Mouse (Mus musculus): ENCODE results near the gene Scgb1b30. TPM values are rescaled to one million over a fixed set of nuclear protein-coding genes. Genes with fewer than 3 reads are reported as not detected.

The Scgb1b30 gene
- polyA plus RNA-seq, 1 experiment from 2014 or later: not detected

- TF ChIP-seq CTCF (IDR thresholded peaks at IDR 0.05; ENCODE audit: low read depth): no peak
- no peak for TF ChIP-seq EP300 (optimal IDR thresholded peaks at IDR 0.05)
- H3K4me1 ChIP-seq (replicated peaks; ENCODE audit: control insufficient read depth, insufficient read depth): no peaks in the 10 kb centered on the region
- DNase-seq (ENCODE audit: low spot score): peak; percentile 52
- no peaks in the 10 kb centered on the region for H3K9me3 ChIP-seq (ENCODE audit: control insufficient read depth, low read length)
- no peaks in the 10 kb centered on the region for H3K27me3 ChIP-seq (ENCODE audit: control insufficient read depth, insufficient read depth, low read length)
- H3K27ac ChIP-seq (replicated peaks): peak overlapping the region; percentile 92
- peak overlapping the region; percentile 74 for H3K4me2 ChIP-seq (replicated peaks; ENCODE audit: low read depth)
- 0% methylated on average over 70 of the region's 116 CpGs for WGBS
- H3K36me3 ChIP-seq (ENCODE audit: control insufficient read depth, insufficient read depth, low read length): no peaks in the 10 kb centered on the region
- peak overlapping the region; percentile 78 for H3K4me3 ChIP-seq (ENCODE audit: low read depth, low read length)
- peak overlapping the region; percentile 95 for H3K9ac ChIP-seq (ENCODE audit: low read length)
- peak; percentile 77 for ATAC-seq (ENCODE audit: low FRiP score, low TSS enrichment)
These were observed 37.3 kb downstream of the Scgb1b30 start for GRCm38 (mm10) chr7:34132355-34133079.

- no peak for TF ChIP-seq CTCF (IDR thresholded peaks at IDR 0.05; ENCODE audit: low read depth)
- no peak for TF ChIP-seq EP300 (optimal IDR thresholded peaks at IDR 0.05)
- Histone ChIP-seq H3K27me3 (ENCODE audit: control insufficient read depth, insufficient read depth, low read length) (no peaks in the 10 kb centered on the region), H3K9me3 (ENCODE audit: control insufficient read depth, low read length) (no peaks in the 10 kb centered on the region), H3K4me3 (ENCODE audit: low read depth, low read length) (peak within 1 kb of the TSS; percentile 78), H3K9ac (ENCODE audit: low read length) (peak within 1 kb of the TSS; percentile 95), H3K4me2 (replicated peaks; ENCODE audit: low read depth) (peak within 1 kb of the TSS; percentile 74), H3K27ac (replicated peaks) (peak within 1 kb of the TSS; percentile 92), H3K36me3 (ENCODE audit: control insufficient read depth, insufficient read depth, low read length) (no peaks in the 10 kb centered on the region), H3K4me1 (replicated peaks; ENCODE audit: control insufficient read depth, insufficient read depth) (no peaks in the 10 kb centered on the region)
- ATAC-seq (ENCODE audit: low FRiP score, low TSS enrichment) (peak; percentile 86), DNase-seq (ENCODE audit: low spot score) (peak; percentile 86)
- 2% methylated on average over 10 of the region's 65 CpGs for WGBS
These were observed 38.0 kb downstream of the Scgb1b30 start, which contains the start of gene Wtip for GRCm38 (mm10) chr7:34133117-34133762. TSS of gene Wtip (minus strand) at chr7:34133268.

- TF ChIP-seq EP300 (optimal IDR thresholded peaks at IDR 0.05) (no peak), CTCF (IDR thresholded peaks at IDR 0.05; ENCODE audit: low read depth) (no peak)
- H3K4me1 ChIP-seq (replicated peaks; ENCODE audit: control insufficient read depth, insufficient read depth): no peaks in the 10 kb centered on the region
- no peak overlapping the region for H3K9ac ChIP-seq (ENCODE audit: low read length)
- H3K4me3 ChIP-seq (ENCODE audit: low read depth, low read length): no peak overlapping the region
- H3K4me2 ChIP-seq (replicated peaks; ENCODE audit: low read depth): no peak overlapping the region
- ATAC-seq (ENCODE audit: low FRiP score, low TSS enrichment) (peak; percentile 51; the same call in 1 of the 2 replicates), DNase-seq (ENCODE audit: low spot score) (peak; percentile 74)
- peak overlapping the region; percentile 92; the same call in 1 of the 2 replicates for H3K27ac ChIP-seq (replicated peaks)
- no peaks in the 10 kb centered on the region for H3K36me3 ChIP-seq (ENCODE audit: control insufficient read depth, insufficient read depth, low read length)
- H3K27me3 ChIP-seq (ENCODE audit: control insufficient read depth, insufficient read depth, low read length): no peaks in the 10 kb centered on the region
- WGBS: 61% methylated on average over 2 of the region's 2 CpGs
- no peaks in the 10 kb centered on the region for H3K9me3 ChIP-seq (ENCODE audit: control insufficient read depth, low read length)
These were observed 39.1 kb downstream of the Scgb1b30 start for GRCm38 (mm10) chr7:34134336-34134735.

GRCm38 (mm10) chr7:34139493-34139892, 44.3 kb downstream of the Scgb1b30 start:
- TF ChIP-seq CTCF (IDR thresholded peaks at IDR 0.05; ENCODE audit: low read depth) (no peak), EP300 (optimal IDR thresholded peaks at IDR 0.05) (no peak)
- Histone ChIP-seq H3K27ac (replicated peaks) (no peak overlapping the region), H3K27me3 (ENCODE audit: control insufficient read depth, insufficient read depth, low read length) (no peaks in the 10 kb centered on the region), H3K4me3 (ENCODE audit: low read depth, low read length) (no peak overlapping the region), H3K4me2 (replicated peaks; ENCODE audit: low read depth) (no peak overlapping the region), H3K9me3 (ENCODE audit: control insufficient read depth, low read length) (no peaks in the 10 kb centered on the region), H3K9ac (ENCODE audit: low read length) (no peak overlapping the region), H3K4me1 (replicated peaks; ENCODE audit: control insufficient read depth, insufficient read depth) (no peaks in the 10 kb centered on the region), H3K36me3 (ENCODE audit: control insufficient read depth, insufficient read depth, low read length) (peaks cover 27% of the 10 kb centered on the region)
- DNase-seq (ENCODE audit: low spot score) (no peak), ATAC-seq (ENCODE audit: low FRiP score, low TSS enrichment) (peak; percentile 31; the same call in 1 of the 2 replicates)
- 86% methylated on average over 6 of the region's 6 CpGs for WGBS

GRCm38 (mm10) chr7:34141123-34141522, 45.9 kb downstream of the Scgb1b30 start:
- no peak for TF ChIP-seq CTCF (IDR thresholded peaks at IDR 0.05; ENCODE audit: low read depth)
- no peak for TF ChIP-seq EP300 (optimal IDR thresholded peaks at IDR 0.05)
- Histone ChIP-seq H3K4me2 (replicated peaks; ENCODE audit: low read depth) (no peak overlapping the region), H3K9ac (ENCODE audit: low read length) (no peak overlapping the region), H3K27ac (replicated peaks) (no peak overlapping the region), H3K36me3 (ENCODE audit: control insufficient read depth, insufficient read depth, low read length) (peaks cover 31% of the 10 kb centered on the region), H3K4me1 (replicated peaks; ENCODE audit: control insufficient read depth, insufficient read depth) (no peaks in the 10 kb centered on the region), H3K9me3 (ENCODE audit: control insufficient read depth, low read length) (no peaks in the 10 kb centered on the region), H3K27me3 (ENCODE audit: control insufficient read depth, insufficient read depth, low read length) (no peaks in the 10 kb centered on the region), H3K4me3 (ENCODE audit: low read depth, low read length) (no peak overlapping the region)
- DNase-seq (ENCODE audit: low spot score): no peak
- no peak for ATAC-seq (ENCODE audit: low FRiP score, low TSS enrichment)
- 97% methylated on average over 13 of the region's 13 CpGs for WGBS

GRCm38 (mm10) chr7:34147193-34147592, 52.0 kb downstream of the Scgb1b30 start:
- Histone ChIP-seq H3K4me1 (replicated peaks; ENCODE audit: control insufficient read depth, insufficient read depth) (no peaks in the 10 kb centered on the region), H3K9ac (ENCODE audit: low read length) (no peak overlapping the region), H3K36me3 (ENCODE audit: control insufficient read depth, insufficient read depth, low read length) (peaks cover 51% of the 10 kb centered on the region)

More at GRCm38 (mm10) chr7:34147193-34147592, 52.0 kb downstream of the Scgb1b30 start:
- Histone ChIP-seq H3K9me3 (ENCODE audit: control insufficient read depth, low read length) (no peaks in the 10 kb centered on the region), H3K27me3 (ENCODE audit: control insufficient read depth, insufficient read depth, low read length) (no peaks in the 10 kb centered on the region), H3K4me2 (replicated peaks; ENCODE audit: low read depth) (no peak overlapping the region), H3K27ac (replicated peaks) (no peak overlapping the region), H3K4me3 (ENCODE audit: low read depth, low read length) (no peak overlapping the region)
- 70% methylated on average over 4 of the region's 4 CpGs for WGBS
- ATAC-seq (ENCODE audit: low FRiP score, low TSS enrichment) (no peak), DNase-seq (ENCODE audit: low spot score) (no peak)
- TF ChIP-seq EP300 (optimal IDR thresholded peaks at IDR 0.05) (no peak), CTCF (IDR thresholded peaks at IDR 0.05; ENCODE audit: low read depth) (no peak)

Other genes with a start within 250 kb of the Scgb1b30 start
- not detected in 2 replicates for gene Scgb2b26, start 150.4 kb upstream of the Scgb1b30 start, polyA plus RNA-seq (2015; fragmentation: Nextera tagmentation; extraction: Ambion mirVana)
- not detected in 2 replicates for gene Scgb2b27, start 81.5 kb upstream of the Scgb1b30 start, polyA plus RNA-seq (2015; fragmentation: Nextera tagmentation; extraction: Ambion mirVana)
- gene Scgb1b27, start 73.9 kb upstream of the Scgb1b30 start, polyA plus RNA-seq (2015; fragmentation: Nextera tagmentation; extraction: Ambion mirVana): not detected in 2 replicates
- gene Wtip, start 37.8 kb downstream of the Scgb1b30 start, polyA plus RNA-seq (2015; fragmentation: Nextera tagmentation; extraction: Ambion mirVana): 3.5 and 5.0 TPM in 2 replicates
- gene Uba2, start 74.2 kb downstream of the Scgb1b30 start, polyA plus RNA-seq (2015; fragmentation: Nextera tagmentation; extraction: Ambion mirVana): 80.4 and 80.5 TPM in 2 replicates
- 30.4 and 34.6 TPM in 2 replicates for gene Pdcd2l, start 101.2 kb downstream of the Scgb1b30 start, polyA plus RNA-seq (2015; fragmentation: Nextera tagmentation; extraction: Ambion mirVana)
- 235 and 244 TPM in 2 replicates for gene Gpi1, start 134.9 kb downstream of the Scgb1b30 start, polyA plus RNA-seq (2015; fragmentation: Nextera tagmentation; extraction: Ambion mirVana)
- gene Gm6096, start 155.6 kb downstream of the Scgb1b30 start, polyA plus RNA-seq (2015; fragmentation: Nextera tagmentation; extraction: Ambion mirVana): not detected in 2 replicates
- 15.2 and 16.1 TPM in 2 replicates for gene 4931406P16Rik, start 218.1 kb downstream of the Scgb1b30 start, polyA plus RNA-seq (2015; fragmentation: Nextera tagmentation; extraction: Ambion mirVana)

All from stomach, postnatal 0 days (tissue).